Mouse (Mus musculus): ENCODE results near the gene Bicc1. TPM values are rescaled to one million over a fixed set of nuclear protein-coding genes. Genes with fewer than 3 reads are reported as not detected.
A peak's percentile ranks its signal among the peaks of the same experiment; 100 is the strongest.

Gene Bicc1
- polyA plus RNA-seq, 1 experiment from 2014 or later: 19.1 TPM

GRCm38 (mm10) chr10:71008721-71009120, 150.8 kb downstream of the Bicc1 start:
- Histone ChIP-seq H3K4me1 (replicated peaks; ENCODE audit: control insufficient read depth, insufficient read depth, low read length) (peaks cover 14% of the 10 kb centered on the region; the same call in 1 of the 2 replicates), H3K4me2 (ENCODE audit: low read depth, low read length) (0 out of 2 replicates have a peak overlapping the region, but pooled peaks have one; percentile 11), H3K4me3 (ENCODE audit: low read length) (no peak overlapping the region), H3K9ac (ENCODE audit: low read length) (no peak overlapping the region), H3K36me3 (ENCODE audit: control insufficient read depth, insufficient read depth, low read length) (no peaks in the 10 kb centered on the region), H3K27me3 (ENCODE audit: control insufficient read depth, insufficient read depth, low read depth, low read length) (no peaks in the 10 kb centered on the region), H3K27ac (ENCODE audit: low read length) (peak overlapping the region; percentile 44), H3K9me3 (ENCODE audit: control insufficient read depth, low read length) (no peaks in the 10 kb centered on the region)
- WGBS: 60% methylated on average over 11 of the region's 11 CpGs
- ATAC-seq (ENCODE audit: low read depth): no peak

- Histone ChIP-seq H3K27ac (ENCODE audit: low read length) (peak overlapping the region; percentile 44), H3K4me1 (replicated peaks; ENCODE audit: control insufficient read depth, insufficient read depth, low read length) (peaks cover 14% of the 10 kb centered on the region; the same call in 1 of the 2 replicates), H3K27me3 (ENCODE audit: control insufficient read depth, insufficient read depth, low read depth, low read length) (no peaks in the 10 kb centered on the region), H3K9me3 (ENCODE audit: control insufficient read depth, low read length) (no peaks in the 10 kb centered on the region), H3K36me3 (ENCODE audit: control insufficient read depth, insufficient read depth, low read length) (no peaks in the 10 kb centered on the region), H3K9ac (ENCODE audit: low read length) (no peak overlapping the region), H3K4me2 (ENCODE audit: low read depth, low read length) (no peak overlapping the region), H3K4me3 (ENCODE audit: low read length) (no peak overlapping the region)
- peak; percentile 91 for ATAC-seq (ENCODE audit: low read depth)
- WGBS: 50% methylated on average over 9 of the region's 9 CpGs
Observed at GRCm38 (mm10) chr10:71007956-71008355, 151.5 kb downstream of the Bicc1 start.

- H3K27me3 ChIP-seq (ENCODE audit: control insufficient read depth, insufficient read depth, low read depth, low read length): no peaks in the 10 kb centered on the region
- ATAC-seq (ENCODE audit: low read depth): peak; percentile 35; the same call in 1 of the 2 replicates
- whole genome bisulfite sequencing: 61% methylated on average over 5 of the region's 5 CpGs
- no peak overlapping the region for H3K4me2 ChIP-seq (ENCODE audit: low read depth, low read length)
- no peak overlapping the region for H3K9ac ChIP-seq (ENCODE audit: low read length)
- H3K27ac ChIP-seq (ENCODE audit: low read length): peak overlapping the region; percentile 79
- no peak overlapping the region for H3K4me3 ChIP-seq (ENCODE audit: low read length)
- peaks cover 14% of the 10 kb centered on the region; the same call in 1 of the 2 replicates for H3K4me1 ChIP-seq (replicated peaks; ENCODE audit: control insufficient read depth, insufficient read depth, low read length)
- H3K36me3 ChIP-seq (ENCODE audit: control insufficient read depth, insufficient read depth, low read length): no peaks in the 10 kb centered on the region
- H3K9me3 ChIP-seq (ENCODE audit: control insufficient read depth, low read length): no peaks in the 10 kb centered on the region
Observed at GRCm38 (mm10) chr10:71007516-71007915, 152.0 kb downstream of the Bicc1 start.

GRCm38 (mm10) chr10:71007001-71007400, 152.5 kb downstream of the Bicc1 start:
- Histone ChIP-seq H3K9me3 (ENCODE audit: control insufficient read depth, low read length) (no peaks in the 10 kb centered on the region), H3K4me2 (ENCODE audit: low read depth, low read length) (no peak overlapping the region), H3K4me1 (replicated peaks; ENCODE audit: control insufficient read depth, insufficient read depth, low read length) (peaks cover 12% of the 10 kb centered on the region; the same call in 1 of the 2 replicates), H3K36me3 (ENCODE audit: control insufficient read depth, insufficient read depth, low read length) (no peaks in the 10 kb centered on the region), H3K4me3 (ENCODE audit: low read length) (no peak overlapping the region), H3K9ac (ENCODE audit: low read length) (no peak overlapping the region), H3K27ac (ENCODE audit: low read length) (peak overlapping the region; percentile 79; the same call in 1 of the 2 replicates), H3K27me3 (ENCODE audit: control insufficient read depth, insufficient read depth, low read depth, low read length) (no peaks in the 10 kb centered on the region)
- WGBS: 82% methylated on average over 3 of the region's 3 CpGs
- ATAC-seq (ENCODE audit: low read depth): no peak

- Histone ChIP-seq H3K4me3 (ENCODE audit: low read length) (no peak overlapping the region), H3K4me2 (ENCODE audit: low read depth, low read length) (no peak overlapping the region), H3K27me3 (ENCODE audit: control insufficient read depth, insufficient read depth, low read depth, low read length) (no peaks in the 10 kb centered on the region), H3K9me3 (ENCODE audit: control insufficient read depth, low read length) (no peaks in the 10 kb centered on the region), H3K36me3 (ENCODE audit: control insufficient read depth, insufficient read depth, low read length) (no peaks in the 10 kb centered on the region), H3K27ac (ENCODE audit: low read length) (no peak overlapping the region), H3K9ac (ENCODE audit: low read length) (no peak overlapping the region), H3K4me1 (replicated peaks; ENCODE audit: control insufficient read depth, insufficient read depth, low read length) (peaks cover 2% of the 10 kb centered on the region; the same call in 1 of the 2 replicates)
- 84% methylated on average over 2 of the region's 2 CpGs for WGBS
- no peak for ATAC-seq (ENCODE audit: low read depth)
Observed at GRCm38 (mm10) chr10:71002871-71003270, 156.6 kb downstream of the Bicc1 start.

- H3K4me1 ChIP-seq (replicated peaks; ENCODE audit: control insufficient read depth, insufficient read depth, low read length): no peaks in the 10 kb centered on the region; the same call in 1 of the 2 replicates
- no peak overlapping the region for H3K9ac ChIP-seq (ENCODE audit: low read length)
- ATAC-seq (ENCODE audit: low read depth): no peak
- 90% methylated on average over 4 of the region's 4 CpGs for WGBS
- H3K27ac ChIP-seq (ENCODE audit: low read length): no peak overlapping the region
- no peak overlapping the region for H3K4me3 ChIP-seq (ENCODE audit: low read length)
- H3K36me3 ChIP-seq (ENCODE audit: control insufficient read depth, insufficient read depth, low read length): no peaks in the 10 kb centered on the region
- no peaks in the 10 kb centered on the region for H3K9me3 ChIP-seq (ENCODE audit: control insufficient read depth, low read length)
- no peaks in the 10 kb centered on the region for H3K27me3 ChIP-seq (ENCODE audit: control insufficient read depth, insufficient read depth, low read depth, low read length)
- no peak overlapping the region for H3K4me2 ChIP-seq (ENCODE audit: low read depth, low read length)
Observed at GRCm38 (mm10) chr10:71002186-71002585, 157.3 kb downstream of the Bicc1 start.

GRCm38 (mm10) chr10:70998136-70998535, 161.4 kb downstream of the Bicc1 start:
- H3K9me3 ChIP-seq (ENCODE audit: control insufficient read depth, low read length): no peaks in the 10 kb centered on the region
- no peaks in the 10 kb centered on the region for H3K36me3 ChIP-seq (ENCODE audit: control insufficient read depth, insufficient read depth, low read length)
- H3K4me3 ChIP-seq (ENCODE audit: low read length): no peak overlapping the region
- H3K4me2 ChIP-seq (ENCODE audit: low read depth, low read length): no peak overlapping the region
- H3K27me3 ChIP-seq (ENCODE audit: control insufficient read depth, insufficient read depth, low read depth, low read length): no peaks in the 10 kb centered on the region
- H3K27ac ChIP-seq (ENCODE audit: low read length): no peak overlapping the region
- H3K4me1 ChIP-seq (replicated peaks; ENCODE audit: control insufficient read depth, insufficient read depth, low read length): no peaks in the 10 kb centered on the region
- no peak overlapping the region for H3K9ac ChIP-seq (ENCODE audit: low read length)
- no peak for ATAC-seq (ENCODE audit: low read depth)
- 49% methylated on average over 4 of the region's 4 CpGs for WGBS

- Histone ChIP-seq H3K4me1 (replicated peaks; ENCODE audit: control insufficient read depth, insufficient read depth, low read length) (no peaks in the 10 kb centered on the region), H3K27ac (ENCODE audit: low read length) (no peak overlapping the region), H3K9me3 (ENCODE audit: control insufficient read depth, low read length) (no peaks in the 10 kb centered on the region), H3K27me3 (ENCODE audit: control insufficient read depth, insufficient read depth, low read depth, low read length) (no peaks in the 10 kb centered on the region), H3K36me3 (ENCODE audit: control insufficient read depth, insufficient read depth, low read length) (no peaks in the 10 kb centered on the region), H3K9ac (ENCODE audit: low read length) (no peak overlapping the region), H3K4me2 (ENCODE audit: low read depth, low read length) (no peak overlapping the region), H3K4me3 (ENCODE audit: low read length) (no peak overlapping the region)
- ATAC-seq (ENCODE audit: low read depth): no peak
- WGBS: 94% methylated on average over 9 of the region's 9 CpGs
Observed at GRCm38 (mm10) chr10:70996051-70996450, 163.4 kb downstream of the Bicc1 start.

GRCm38 (mm10) chr10:70994135-70994497, 165.4 kb downstream of the Bicc1 start:
- Histone ChIP-seq H3K4me3 (ENCODE audit: low read length) (no peak overlapping the region), H3K9ac (ENCODE audit: low read length) (no peak overlapping the region), H3K36me3 (ENCODE audit: control insufficient read depth, insufficient read depth, low read length) (no peaks in the 10 kb centered on the region), H3K27me3 (ENCODE audit: control insufficient read depth, insufficient read depth, low read depth, low read length) (no peaks in the 10 kb centered on the region), H3K4me2 (ENCODE audit: low read depth, low read length) (no peak overlapping the region), H3K27ac (ENCODE audit: low read length) (no peak overlapping the region), H3K4me1 (replicated peaks; ENCODE audit: control insufficient read depth, insufficient read depth, low read length) (no peaks in the 10 kb centered on the region; the same call in 1 of the 2 replicates), H3K9me3 (ENCODE audit: control insufficient read depth, low read length) (no peaks in the 10 kb centered on the region)
- ATAC-seq (ENCODE audit: low read depth): no peak
- WGBS: 89% methylated on average over 2 of the region's 2 CpGs

Measured in lung, embryonic 16.5 days (tissue).